Mouse (Mus musculus) forelimb bud, embryonic 11.5 days (tissue): Measurements from ENCODE around the gene Olfr770.
"Not testable (repeated sequence)": the region's sequence is repeated elsewhere in the genome, so short reads cannot be mapped to it uniquely, and the experiment has no call there.

ENCODE experiments used
- DNase-seq: peaks from one replicate; pipeline ENCODE4 v3.0.0-alpha.2; 2012; ENCODE audit warnings: low read depth, low spot score

Olfr770 gene

DNA sequence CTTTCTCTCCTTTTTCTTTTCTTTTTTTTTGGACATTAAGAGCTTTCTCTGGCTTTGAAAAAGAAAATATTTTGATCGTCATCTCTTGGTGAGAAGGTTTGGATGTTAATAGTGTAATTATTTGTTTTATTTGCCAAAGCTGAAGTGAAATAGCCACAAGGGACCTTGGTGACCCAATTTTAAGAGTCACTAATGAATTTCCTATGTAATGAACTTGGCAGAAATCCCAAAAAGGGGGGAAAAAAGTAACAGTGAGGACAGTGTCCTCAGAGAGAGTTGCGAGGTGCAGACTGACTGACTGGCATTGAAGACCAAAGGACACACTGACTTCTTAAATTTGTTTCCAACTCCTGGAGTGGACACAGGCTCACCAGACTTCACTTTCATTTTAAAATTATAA, at the start of gene Olfr770:
Gene Olfr770, minus strand, starts transcription at position 101 of the 400 bp plus-strand sequence.
- no peak for DNase-seq

GRCm38 (mm10) chr10:129187319-129187718, 48.5 kb upstream of the Olfr770 start, which contains the start of gene Olfr773:
Gene Olfr773 (minus strand): TSS chr10:129187419.
- not testable (repeated sequence) for DNase-seq

DNA sequence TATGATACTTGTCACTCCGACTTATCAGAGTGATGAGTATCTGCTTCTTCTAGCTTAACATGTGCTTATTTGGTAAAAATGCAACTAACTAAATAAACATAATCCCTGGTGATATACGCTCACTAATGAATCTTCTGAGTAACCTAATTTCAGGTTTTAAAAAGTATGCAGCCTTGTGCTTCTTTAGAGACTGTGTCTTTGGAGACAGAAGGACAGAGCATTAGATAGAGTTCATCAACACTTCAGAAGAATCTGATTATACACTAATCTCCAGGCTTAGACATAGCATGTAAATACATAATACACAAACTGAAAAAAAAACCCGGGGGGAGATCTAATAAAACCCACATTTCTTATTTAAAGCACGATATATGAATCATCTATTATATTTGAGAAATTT, 39.0 kb upstream of the Olfr770 start, which contains the start of gene Olfr772:
Gene Olfr772, minus strand, starts transcription at position 101 of the 400 bp plus-strand sequence.
- DNase-seq, result not testable (repeated sequence)

DNA sequence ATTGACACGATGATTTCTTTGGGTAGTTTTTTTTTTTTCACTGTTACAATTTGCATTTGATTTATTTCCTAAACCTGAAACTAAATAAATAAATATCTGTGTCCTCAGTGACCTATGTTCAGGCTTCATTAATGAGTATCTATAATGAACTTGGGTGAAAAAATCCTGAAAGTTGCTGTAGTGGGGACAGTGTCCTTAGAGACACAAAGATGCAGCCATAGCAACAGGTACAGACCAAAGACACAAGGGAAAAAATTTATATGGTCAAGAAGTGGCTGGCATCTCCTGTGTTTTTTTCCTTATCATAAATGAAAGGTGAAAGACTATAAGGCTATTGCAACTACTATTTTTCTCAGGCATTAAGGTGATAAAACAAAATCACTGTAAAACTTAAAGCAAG, 25.9 kb upstream of the Olfr770 start, which contains the start of gene Olfr771:
Gene Olfr771, minus strand, starts transcription at position 101 of the 400 bp plus-strand sequence.
- no peak for DNase-seq

DNA sequence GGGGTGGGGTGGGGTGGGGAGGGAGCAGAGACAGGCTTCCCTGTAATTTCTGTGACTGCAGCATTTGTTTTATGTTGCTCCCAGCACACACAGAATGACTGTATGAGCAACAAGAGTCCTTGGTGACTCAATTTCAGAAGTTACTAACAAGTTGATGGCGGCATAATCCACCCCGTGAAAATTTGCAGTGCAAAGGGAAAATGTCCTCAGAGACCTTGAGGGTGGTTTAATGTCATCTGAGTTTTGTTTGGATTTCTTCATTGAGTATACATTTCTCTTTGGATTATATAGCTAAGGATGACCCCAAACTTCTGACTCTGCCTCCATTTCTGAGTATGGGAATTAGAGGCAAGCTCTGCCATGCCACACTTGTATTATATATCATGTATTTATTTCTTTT, 21.0 kb downstream of the Olfr770 start, which contains the start of gene Olfr769:
Gene Olfr769, minus strand, starts transcription at position 101 of the 400 bp plus-strand sequence.
- DNase-seq, result no peak

DNA sequence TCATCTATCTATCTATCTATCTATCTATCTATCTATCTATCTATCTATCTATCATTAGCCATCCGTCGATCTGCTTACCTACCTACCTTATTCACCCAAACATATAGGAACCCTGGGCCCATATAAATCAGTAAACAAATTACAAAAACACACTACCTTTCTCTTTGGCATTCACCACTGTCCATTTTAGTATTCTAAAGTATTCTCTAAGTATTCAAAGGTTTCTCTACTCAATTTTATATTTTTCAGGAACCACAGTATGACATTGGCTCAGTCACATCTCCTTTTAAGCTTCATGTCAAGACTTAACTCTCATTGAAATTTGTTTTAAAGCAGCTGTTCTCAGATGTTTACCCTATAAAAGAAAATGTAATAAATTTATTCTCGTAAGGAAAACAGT, 23.7 kb downstream of the Olfr770 start:
- no peak for DNase-seq

DNA sequence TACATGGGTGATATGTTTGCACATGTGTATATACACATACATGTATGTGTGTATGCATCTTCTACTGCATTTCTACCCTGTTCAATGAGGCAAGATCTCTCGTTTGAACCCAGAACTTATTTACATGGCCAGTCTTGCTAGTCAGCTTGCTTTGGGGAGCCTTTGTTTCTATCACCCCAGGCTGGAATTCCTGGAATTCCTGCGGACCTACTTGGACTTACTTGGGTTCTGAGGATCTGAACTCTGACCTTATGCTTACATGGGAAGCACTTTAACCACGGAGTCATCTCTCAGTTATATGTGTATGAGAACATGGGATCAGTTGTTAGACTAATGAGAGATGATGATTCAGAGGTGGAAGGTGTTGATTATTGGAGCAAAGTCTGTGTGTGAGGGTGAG, 37.6 kb downstream of the Olfr770 start:
- no peak for DNase-seq

DNA sequence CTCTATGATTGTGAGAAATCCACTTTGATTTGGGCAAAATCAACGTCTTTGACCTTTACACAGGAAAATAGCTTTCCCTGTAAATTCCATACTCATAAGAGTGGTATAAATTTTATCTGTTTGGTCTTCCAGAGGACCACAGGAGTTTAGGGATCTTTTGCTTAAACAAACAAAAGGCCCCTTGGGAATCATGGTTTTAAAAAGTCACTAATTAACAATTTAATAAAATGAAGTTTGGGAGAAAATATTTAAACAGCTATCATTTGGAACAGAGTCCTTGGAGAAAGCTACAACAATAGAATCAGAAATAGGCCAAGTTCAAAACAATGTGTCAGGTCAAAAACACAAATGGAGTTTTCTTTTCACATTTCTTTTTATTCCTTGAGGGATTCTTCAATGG, 39.5 kb downstream of the Olfr770 start, which contains the start of gene Olfr768:
Gene Olfr768, minus strand, starts transcription at position 101 of the 400 bp plus-strand sequence.
- no peak for DNase-seq

DNA sequence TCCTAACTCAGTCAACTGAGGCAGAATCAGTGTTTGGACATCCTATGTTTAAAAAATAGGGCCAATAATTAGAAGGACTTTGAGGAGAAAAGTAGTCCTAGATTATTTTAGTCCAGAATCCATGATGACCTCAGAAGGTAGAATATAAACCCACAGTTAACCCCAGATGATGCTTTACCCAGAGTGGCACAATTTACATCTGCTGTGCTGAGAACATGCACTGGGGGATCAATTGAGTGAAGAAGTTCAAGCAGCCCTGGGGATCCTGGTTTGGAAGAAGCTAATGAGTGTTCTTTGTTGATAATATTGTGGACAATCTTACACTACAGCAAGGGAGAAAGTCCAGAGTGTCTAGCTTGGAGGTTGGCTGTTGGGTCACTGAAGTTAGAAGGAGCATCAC, 56.0 kb downstream of the Olfr770 start, which contains the start of gene Olfr767:
Gene Olfr767, minus strand, starts transcription at position 101 of the 400 bp plus-strand sequence.
- DNase-seq, result not testable (repeated sequence)
